Mouse (Mus musculus) testis, adult 2 months (tissue): ENCODE results near the gene Atraid. TPM values are rescaled to one million over a fixed set of nuclear protein-coding genes. Genes with fewer than 3 reads are reported as not detected.
"Not testable (repeated sequence)": the region's sequence is repeated elsewhere in the genome, so short reads cannot be mapped to it uniquely, and the experiment has no call there.

Source experiments
- H3K27ac ChIP-seq: fragments of 200-500 bp; 2 replicates; pipeline ENCODE4 v1.5.1; 2012; ENCODE audit warnings: low read depth, low read length; ENCODE audit not compliant: control insufficient read depth, insufficient read depth
- H3K27me3 ChIP-seq: fragments of 200-500 bp; 2 replicates; pipeline ENCODE4 v1.6.1; 2012; ENCODE audit warnings: mild to moderate bottlenecking, low read length, moderate library complexity; ENCODE audit not compliant: control insufficient read depth, insufficient read depth
- H3K36me3 ChIP-seq: fragments of 200-500 bp; 2 replicates; pipeline ENCODE4 v1.6.1; 2012; ENCODE audit warnings: mild to moderate bottlenecking, low read length; ENCODE audit not compliant: control insufficient read depth, insufficient read depth
- H3K4me1 ChIP-seq: fragments of 200-500 bp; 2 replicates; pipeline ENCODE4 v1.6.1; 2012; ENCODE audit warnings: low read length; ENCODE audit not compliant: control insufficient read depth, insufficient read depth
- H3K4me3 ChIP-seq: fragments of 200-500 bp; 2 replicates; pipeline ENCODE4 v1.5.1; 2012; ENCODE audit warnings: low read depth, mild to moderate bottlenecking, low read length, moderate library complexity, mixed read lengths; ENCODE audit not compliant: control insufficient read depth
- CTCF ChIP-seq: fragments of 200-500 bp; IDR thresholded peaks from 2 replicates; pipeline ENCODE4 v1.5.1; 2012; ENCODE audit warnings: low read depth, mild to moderate bottlenecking, inconsistent platforms, low read length, moderate library complexity; ENCODE audit not compliant: control insufficient read depth, insufficient read depth, insufficient replicate concordance
- POLR2A ChIP-seq: fragments of 200-500 bp; IDR thresholded peaks from 2 replicates; pipeline ENCODE4 v1.6.1; 2012; ENCODE audit warnings: low read depth, mild to moderate bottlenecking, inconsistent platforms, low read length, moderate library complexity; ENCODE audit not compliant: control insufficient read depth
- polyA plus RNA-seq: library from polyadenylated mRNA; depleted of rRNA; stranded (reverse); fragments of >200 nt; gene quantifications from 2 replicates; pipeline ENCODE4 v1.2.3, GENCODE M21; 2012; rRNA removed

Gene Atraid
- 38.7 and 47.7 TPM in 2 replicates for polyA plus RNA-seq

DNA sequence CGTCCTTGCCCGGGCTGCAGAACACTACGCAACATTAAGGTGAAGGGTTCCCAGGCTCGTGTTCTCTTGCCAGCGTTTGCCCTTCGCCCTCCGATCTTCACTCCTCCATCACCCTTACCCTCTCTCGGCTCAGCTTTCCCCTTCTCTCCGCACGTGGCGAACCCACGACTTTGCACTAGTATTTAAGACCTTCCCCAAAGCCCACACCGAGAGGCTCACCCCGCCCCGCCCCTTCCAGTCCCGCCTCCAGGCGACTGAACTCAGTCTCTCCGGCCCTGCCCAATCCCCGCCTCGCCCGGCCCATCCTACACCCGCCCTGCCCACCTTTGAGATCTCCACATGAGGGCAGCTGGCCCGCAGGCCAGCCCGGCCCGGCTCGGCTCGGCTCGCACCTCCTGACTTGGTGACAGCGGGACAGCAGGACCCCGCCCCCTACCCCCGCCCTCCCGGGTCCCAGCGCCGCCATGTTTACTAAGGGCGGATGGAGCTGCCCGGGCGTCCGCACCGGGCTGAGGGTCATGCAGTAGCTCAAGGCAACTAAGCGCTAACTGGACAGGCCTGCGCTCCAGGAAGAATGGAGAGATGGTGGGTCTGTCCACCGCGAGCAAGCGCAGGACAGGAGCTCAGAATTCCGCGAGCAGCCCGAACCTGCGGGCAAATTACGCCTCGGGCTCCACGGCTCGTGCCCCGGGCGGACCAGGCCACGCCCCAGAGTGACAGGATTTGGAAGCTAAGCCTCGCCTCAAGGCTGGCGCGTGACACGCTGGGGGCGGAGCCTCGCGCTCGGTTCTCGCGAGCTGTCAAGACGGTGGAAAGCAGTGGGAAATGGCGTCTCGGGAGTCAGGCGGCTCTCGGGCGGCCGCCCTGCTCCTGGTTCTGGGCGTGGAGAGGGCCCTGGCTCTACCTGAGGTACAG is at the start of gene Atraid:
TSS of gene Atraid (plus strand) at position 465 of the 915 bp plus-strand sequence.
- TF ChIP-seq CTCF (no peak), POLR2A (peak; percentile 96)

GRCm38 (mm10) chr5:30999324-30999723 is 48.8 kb upstream of the Atraid start:
- Histone ChIP-seq H3K4me3 (no peak overlapping the region), H3K36me3 (no peaks in the 10 kb centered on the region), H3K27me3 (no peaks in the 10 kb centered on the region), H3K27ac (no peak overlapping the region), H3K4me1 (no peaks in the 10 kb centered on the region)
- TF ChIP-seq POLR2A (no peak), CTCF (no peak)

More for the DNA sequence above, at the start of gene Atraid:
- Histone ChIP-seq H3K4me1 (peaks cover 5% of the 10 kb centered on the region), H3K4me3 (peak within 1 kb of the TSS; percentile 91), H3K27ac (peak within 1 kb of the TSS; percentile 89), H3K36me3 (no peaks in the 10 kb centered on the region), H3K27me3 (no peaks in the 10 kb centered on the region)

GRCm38 (mm10) chr5:31000122-31000521 is 48.0 kb upstream of the Atraid start:
- Histone ChIP-seq H3K4me1 (no peaks in the 10 kb centered on the region), H3K27me3 (no peaks in the 10 kb centered on the region), H3K4me3 (no peak overlapping the region), H3K36me3 (no peaks in the 10 kb centered on the region), H3K27ac (no peak overlapping the region)
- no peak for TF ChIP-seq CTCF

DNA sequence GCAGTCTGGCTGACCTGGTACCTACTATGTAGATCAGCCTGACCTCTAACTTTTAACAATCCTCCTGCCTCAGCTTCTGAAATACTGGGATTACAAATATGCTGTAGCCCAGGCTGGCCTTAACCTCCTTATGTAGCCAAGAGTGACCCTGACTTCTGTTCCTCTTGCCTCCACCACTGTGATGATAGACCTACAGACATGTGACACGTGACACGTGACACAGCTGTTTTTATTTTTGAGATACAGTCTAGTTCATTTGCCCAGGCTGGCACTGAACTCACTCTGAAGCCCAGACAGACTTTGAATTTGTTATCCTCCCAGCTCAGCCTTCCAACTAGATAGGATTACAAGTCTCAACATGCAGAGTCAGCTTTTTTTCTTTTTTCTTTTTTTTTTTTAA is 47.1 kb upstream of the Atraid start:
- H3K4me3 ChIP-seq, result no peak overlapping the region
- H3K27ac ChIP-seq, result no peak overlapping the region
- H3K36me3 ChIP-seq, result no peaks in the 10 kb centered on the region
- no peaks in the 10 kb centered on the region for H3K4me1 ChIP-seq
- H3K27me3 ChIP-seq, result no peaks in the 10 kb centered on the region
- TF ChIP-seq POLR2A (no peak), CTCF (no peak)

- TF ChIP-seq CTCF, result peak; percentile 13; the same call in 1 of the 2 replicates
- no peak for TF ChIP-seq POLR2A
- no peaks in the 10 kb centered on the region for H3K27me3 ChIP-seq
- H3K36me3 ChIP-seq, result no peaks in the 10 kb centered on the region
- H3K27ac ChIP-seq, result no peak overlapping the region
- H3K4me3 ChIP-seq, result no peak overlapping the region
- H3K4me1 ChIP-seq, result no peaks in the 10 kb centered on the region
Measured at GRCm38 (mm10) chr5:31001560-31001959, 46.6 kb upstream of the Atraid start.

- H3K4me1 ChIP-seq, result no peaks in the 10 kb centered on the region
- H3K27ac ChIP-seq, result no peak overlapping the region
- H3K27me3 ChIP-seq, result no peaks in the 10 kb centered on the region
- no peak overlapping the region for H3K4me3 ChIP-seq
- TF ChIP-seq CTCF (peak; percentile 72; the same call in 1 of the 2 replicates), POLR2A (no peak)
- no peaks in the 10 kb centered on the region for H3K36me3 ChIP-seq
Measured at GRCm38 (mm10) chr5:31004184-31004583, 43.9 kb upstream of the Atraid start.

DNA sequence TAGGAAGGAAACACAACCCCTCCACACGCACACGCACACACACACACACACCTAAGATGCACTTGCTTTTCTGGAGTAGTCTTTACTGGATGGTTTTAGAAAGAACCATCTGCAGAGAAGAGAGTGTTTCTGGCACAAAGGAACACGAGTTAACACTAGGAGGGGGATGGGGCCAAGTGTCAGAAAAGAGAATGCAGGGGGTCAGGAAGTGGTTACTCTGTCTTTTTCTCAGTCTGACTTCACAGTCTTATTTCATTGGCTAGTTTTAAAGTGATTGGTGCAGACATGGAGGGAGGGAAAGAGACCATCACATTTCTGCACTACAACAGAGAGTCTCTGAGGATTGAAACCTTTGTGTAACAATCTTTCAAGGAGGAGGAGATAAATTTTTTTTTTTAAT is 35.4 kb upstream of the Atraid start:
- Histone ChIP-seq H3K36me3 (no peaks in the 10 kb centered on the region), H3K4me1 (no peaks in the 10 kb centered on the region), H3K27ac (no peak overlapping the region), H3K4me3 (no peak overlapping the region), H3K27me3 (no peaks in the 10 kb centered on the region)
- TF ChIP-seq POLR2A (no peak), CTCF (no peak)

- Histone ChIP-seq H3K27ac (no peak overlapping the region), H3K36me3 (no peaks in the 10 kb centered on the region), H3K4me1 (no peaks in the 10 kb centered on the region), H3K4me3 (no peak overlapping the region), H3K27me3 (no peaks in the 10 kb centered on the region)
- TF ChIP-seq POLR2A (no peak), CTCF (no peak)
Measured at GRCm38 (mm10) chr5:31015913-31016312, 32.2 kb upstream of the Atraid start.

GRCm38 (mm10) chr5:31021790-31022189 is 26.3 kb upstream of the Atraid start:
- not testable (repeated sequence) for H3K4me1 ChIP-seq, H3K27me3 ChIP-seq, H3K27ac ChIP-seq, H3K36me3 ChIP-seq, H3K4me3 ChIP-seq
